Comparison of ENCODE assay signal across 14 mouse cellular contexts in genomic region chr12:32097107-32097506, GRCm38 (mm10).
"Had no signal": no experiment of that assay in that cellular context is flagged by ENCODE, and none has a peak within 500 bp of the region (broad histone marks: within the 10 kb centered on the region; RNA-seq: fewer than 3 reads in every experiment).

No protein-coding gene starts in this region.

- H3K9me3 ChIP-seq: limb, embryonic 12.5 days; midbrain, embryonic 10.5 days; neural tube, embryonic 15.5 days had no signal

- H3K4me3 ChIP-seq: limb, embryonic 12.5 days; midbrain, embryonic 10.5 days; myocyte; neural tube, embryonic 15.5 days had no signal

- H3K4me2 ChIP-seq: limb, embryonic 12.5 days; neural tube, embryonic 15.5 days had no signal

- DNase-seq: kidney, adult 8-10 months; kidney, postnatal 36 days; layer of hippocampus, adult 9-11 months; lung, adult 2 months; lung, postnatal 10 days; midbrain, embryonic 14.5 days; thymus, postnatal 4 days had no signal

- H3K27ac ChIP-seq: limb, embryonic 12.5 days; macrophage; midbrain, embryonic 10.5 days; neural tube, embryonic 15.5 days; stomach, postnatal 0 days had no signal

- H3K27me3 ChIP-seq: limb, embryonic 12.5 days; neural tube, embryonic 15.5 days had no signal

- H3K36me3 ChIP-seq: limb, embryonic 12.5 days; midbrain, embryonic 10.5 days; neural tube, embryonic 15.5 days had no signal

- ATAC-seq: intestine, embryonic 16.5 days had no signal

- H3K4me1 ChIP-seq: midbrain, embryonic 10.5 days; neural tube, embryonic 15.5 days had no signal

- H3K9ac ChIP-seq: limb, embryonic 12.5 days; neural tube, embryonic 15.5 days had no signal
